Mouse (Mus musculus) olfactory bulb, adult 2 months (tissue): ENCODE measurements around the gene Cftr. TPM values are rescaled to one million over a fixed set of nuclear protein-coding genes. Genes with fewer than 3 reads are reported as not detected.

Experiments
- H3K27ac ChIP-seq: fragments of 200-500 bp; 2 replicates; pipeline ENCODE4 v1.5.1; 2012; ENCODE audit warnings: low read depth, low read length; ENCODE audit not compliant: insufficient read depth
- H3K4me1 ChIP-seq: fragments of 200-500 bp; 2 replicates; pipeline ENCODE4 v1.6.1; 2012; ENCODE audit warnings: low read length; ENCODE audit not compliant: control insufficient read depth, insufficient read depth
- H3K4me3 ChIP-seq: fragments of 200-500 bp; 2 replicates; pipeline ENCODE4 v1.5.1; 2012; ENCODE audit warnings: mild to moderate bottlenecking, low read depth, low read length, moderate library complexity; ENCODE audit not compliant: insufficient read depth
- CTCF ChIP-seq: fragments of 200-500 bp; IDR thresholded peaks from 2 replicates; pipeline ENCODE4 v1.5.1; 2012; ENCODE audit warnings: low read depth, mild to moderate bottlenecking, low read length, moderate library complexity; ENCODE audit not compliant: insufficient read depth
- POLR2A ChIP-seq: fragments of 200-500 bp; IDR thresholded peaks from 2 replicates; pipeline ENCODE4 v1.6.1; 2012; ENCODE audit warnings: mild to moderate bottlenecking, low read depth, low read length, moderate library complexity; ENCODE audit not compliant: insufficient read depth
- WGBS: fragments of 180-500 bp; shearing (Covaris S2); methylation state at CpG from one replicate; pipeline ENCODE4 v1.1.7; 2018; 5-methylcytosine and 5-hydroxymethylcytosine counted together
- polyA plus RNA-seq: library from polyadenylated mRNA; stranded (reverse); fragments of >200 nt; gene quantifications from 2 replicates; pipeline ENCODE4 v1.2.4, GENCODE M21; 2012; ENCODE audit warnings: low replicate concordance; ENCODE audit not compliant: missing spikeins, insufficient read depth, insufficient read length

The Cftr gene
- polyA plus RNA-seq, 1 experiment: not detected

DNA sequence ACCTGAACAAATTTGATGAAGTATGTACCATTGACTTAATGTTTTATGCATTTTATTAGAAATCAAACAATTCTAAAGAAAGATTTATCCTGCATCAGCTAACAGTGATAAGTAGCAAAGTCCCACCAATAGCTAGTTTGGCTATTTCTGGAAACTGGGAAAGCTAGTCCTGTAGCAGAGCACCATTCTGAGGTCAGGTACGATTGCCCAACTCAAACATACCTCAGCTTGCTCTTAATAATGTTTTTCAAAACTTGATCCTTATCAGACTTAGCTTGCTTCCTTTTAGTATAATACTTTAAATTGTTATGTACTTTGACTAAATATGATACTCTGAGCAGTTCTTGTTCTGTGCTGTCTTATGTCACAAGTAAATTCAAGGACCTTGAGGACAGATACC lies 50.2 kb downstream of the Cftr start:
- WGBS: 94% methylated on average over 1 of the region's 1 CpGs
- no peak overlapping the region for H3K27ac ChIP-seq
- H3K4me3 ChIP-seq: no peak overlapping the region
- no peaks in the 10 kb centered on the region for H3K4me1 ChIP-seq
- no peak for TF ChIP-seq POLR2A
- no peak for TF ChIP-seq CTCF

GRCm38 (mm10) chr6:18223206-18223605 lies 52.7 kb downstream of the Cftr start:
- H3K4me3 ChIP-seq: no peak overlapping the region
- no peaks in the 10 kb centered on the region for H3K4me1 ChIP-seq
- no peak overlapping the region for H3K27ac ChIP-seq
- WGBS: 96% methylated on average over 4 of the region's 4 CpGs
- TF ChIP-seq POLR2A (no peak), CTCF (no peak)

- 32% methylated on average over 3 of the region's 3 CpGs for WGBS
- TF ChIP-seq POLR2A (no peak), CTCF (no peak)
- Histone ChIP-seq H3K4me3 (no peak overlapping the region), H3K4me1 (no peaks in the 10 kb centered on the region), H3K27ac (no peak overlapping the region)
These were observed 54.7 kb downstream of the Cftr start for GRCm38 (mm10) chr6:18225157-18225556.

- TF ChIP-seq CTCF (no peak), POLR2A (no peak)
- no peak overlapping the region for H3K4me3 ChIP-seq
These were observed 76.0 kb downstream of the Cftr start for GRCm38 (mm10) chr6:18246495-18246894.

GRCm38 (mm10) chr6:18247891-18248463 lies 77.5 kb downstream of the Cftr start:
- Histone ChIP-seq H3K4me3 (no peak overlapping the region), H3K27ac (no peak overlapping the region), H3K4me1 (no peaks in the 10 kb centered on the region)
- WGBS: 61% methylated on average over 2 of the region's 2 CpGs
- no peak for TF ChIP-seq POLR2A
- TF ChIP-seq CTCF: no peak

More at GRCm38 (mm10) chr6:18246495-18246894, 76.0 kb downstream of the Cftr start:
- Histone ChIP-seq H3K4me1 (no peaks in the 10 kb centered on the region), H3K27ac (no peak overlapping the region)
- WGBS: 37% methylated on average over 1 of the region's 1 CpGs

- H3K4me1 ChIP-seq: no peaks in the 10 kb centered on the region
- TF ChIP-seq CTCF (no peak), POLR2A (no peak)
- 69% methylated on average over 4 of the region's 4 CpGs for WGBS
- H3K4me3 ChIP-seq: no peak overlapping the region
- H3K27ac ChIP-seq: no peak overlapping the region
These were observed 78.0 kb downstream of the Cftr start for GRCm38 (mm10) chr6:18248464-18248863.

DNA sequence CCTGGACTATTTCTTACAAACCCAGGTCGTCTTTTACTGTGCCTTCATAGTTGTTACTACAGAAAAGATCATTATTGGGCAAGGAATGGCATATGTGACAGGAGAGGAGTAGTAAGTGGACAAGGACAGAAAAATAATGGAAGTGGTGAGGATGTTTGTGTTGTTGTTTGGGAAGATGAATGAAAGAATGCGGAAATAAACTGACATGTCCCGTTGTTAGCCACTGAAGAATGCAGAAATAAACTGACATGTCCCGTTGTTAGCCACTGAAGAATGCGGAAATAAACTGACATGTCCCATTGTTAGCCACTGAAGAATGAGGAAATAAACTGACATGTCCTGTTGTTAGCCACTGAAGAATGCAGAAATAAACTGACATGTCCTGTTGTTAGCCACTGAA lies 84.1 kb downstream of the Cftr start:
- Histone ChIP-seq H3K4me3 (no peak overlapping the region), H3K27ac (no peak overlapping the region), H3K4me1 (no peaks in the 10 kb centered on the region)
- 58% methylated on average over 5 of the region's 5 CpGs for WGBS
- TF ChIP-seq POLR2A (no peak), CTCF (no peak)

DNA sequence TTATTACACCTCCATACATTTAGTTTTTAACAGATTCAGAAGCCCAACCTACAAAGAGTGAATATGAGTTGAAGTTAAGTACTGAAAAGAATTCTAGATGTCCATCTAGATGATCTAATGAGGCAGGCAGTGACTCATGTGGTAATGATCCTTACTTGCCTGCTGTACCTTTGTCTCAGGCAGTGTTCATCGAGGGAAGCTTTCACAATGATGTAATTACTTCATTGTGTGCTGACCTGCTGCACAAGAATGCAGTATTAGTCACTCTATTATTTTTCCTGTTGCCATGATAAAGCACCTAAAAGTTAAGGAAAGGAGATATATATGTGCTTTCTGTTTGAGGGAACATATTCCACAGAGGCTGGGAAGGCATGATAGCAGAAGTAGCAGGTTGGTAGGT lies 100.5 kb downstream of the Cftr start:
- H3K4me3 ChIP-seq: no peak overlapping the region
- WGBS: 20% methylated on average over 1 of the region's 1 CpGs

DNA sequence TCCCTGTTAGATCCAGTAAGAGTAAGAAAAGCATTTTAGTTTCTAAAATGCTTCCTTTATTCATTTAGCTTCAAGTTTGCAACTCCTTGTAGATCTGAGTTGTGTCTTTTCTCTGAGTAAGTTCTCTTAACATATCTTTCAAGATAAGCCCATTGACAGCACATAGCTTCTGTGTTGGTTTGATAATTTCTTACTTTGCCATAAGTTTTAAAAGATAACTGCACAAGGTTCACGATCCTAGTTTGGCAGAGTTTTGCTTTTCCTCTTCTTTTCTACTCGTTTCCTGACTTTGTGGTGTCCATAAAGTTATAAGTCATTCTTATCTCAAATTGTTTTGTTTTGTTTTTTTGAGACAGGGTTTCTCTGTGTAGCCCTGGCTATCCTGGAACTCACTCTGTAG lies 130.3 kb downstream of the Cftr start:
- Histone ChIP-seq H3K4me1 (no peaks in the 10 kb centered on the region), H3K4me3 (no peak overlapping the region), H3K27ac (no peak overlapping the region)
- TF ChIP-seq CTCF (no peak), POLR2A (no peak)
- WGBS: 92% methylated on average over 2 of the region's 2 CpGs

More for the DNA sequence above, 100.5 kb downstream of the Cftr start:
- no peak for TF ChIP-seq CTCF
- TF ChIP-seq POLR2A: no peak
- Histone ChIP-seq H3K27ac (no peak overlapping the region), H3K4me1 (no peaks in the 10 kb centered on the region)

GRCm38 (mm10) chr6:18302105-18302504 lies 131.6 kb downstream of the Cftr start:
- TF ChIP-seq CTCF: no peak
- no peak for TF ChIP-seq POLR2A
- no peaks in the 10 kb centered on the region for H3K4me1 ChIP-seq
- H3K27ac ChIP-seq: no peak overlapping the region
- H3K4me3 ChIP-seq: no peak overlapping the region
- WGBS: 76% methylated on average over 5 of the region's 5 CpGs
